Mouse (Mus musculus) cortical plate, adult 2 months (tissue): Measurements from ENCODE around the gene Cryl1. TPM values are rescaled to one million over a fixed set of nuclear protein-coding genes. Genes with fewer than 3 reads are reported as not detected.

Source experiments
- H3K27ac ChIP-seq: fragments of 200-500 bp; 2 replicates; pipeline ENCODE4 v1.5.1; 2012; ENCODE audit warnings: low read length, control low read depth, inconsistent platforms; ENCODE audit not compliant: insufficient read depth
- H3K4me1 ChIP-seq: fragments of 200-500 bp; 2 replicates; pipeline ENCODE4 v1.6.1; 2011; ENCODE audit warnings: low read length; ENCODE audit not compliant: control insufficient read depth, insufficient read depth
- H3K4me3 ChIP-seq: fragments of 200-500 bp; 2 replicates; pipeline ENCODE4 v1.5.1; 2011; ENCODE audit warnings: mild to moderate bottlenecking, low read length, control low read depth; ENCODE audit not compliant: insufficient read depth
- CTCF ChIP-seq: fragments of 200-500 bp; IDR thresholded peaks from 2 replicates; pipeline ENCODE4 v1.5.1; 2011; ENCODE audit warnings: mild to moderate bottlenecking, control low read depth, low read length; ENCODE audit not compliant: insufficient read depth; ENCODE audit errors: extremely low read depth
- POLR2A ChIP-seq: fragments of 200-500 bp; IDR thresholded peaks from 2 replicates; pipeline ENCODE4 v1.6.1; 2011; ENCODE audit warnings: mild to moderate bottlenecking, low read length, control low read depth; ENCODE audit not compliant: insufficient read depth; ENCODE audit errors: extremely low read depth
- polyA plus RNA-seq: library from polyadenylated mRNA; depleted of rRNA; stranded (reverse); fragments of >200 nt; gene quantifications from 2 replicates; pipeline ENCODE4 v1.2.3, GENCODE M21; 2012

The Cryl1 gene
- polyA plus RNA-seq, 1 experiment: 39.7 TPM

- H3K4me1 ChIP-seq: no peaks in the 10 kb centered on the region
- TF ChIP-seq POLR2A (no peak), CTCF (no peak)
- H3K4me3 ChIP-seq: no peak overlapping the region
- no peak overlapping the region for H3K27ac ChIP-seq
Observed at GRCm38 (mm10) chr14:57332503-57332902, 65.8 kb downstream of the Cryl1 start.

- Histone ChIP-seq H3K27ac (no peak overlapping the region), H3K4me3 (no peak overlapping the region), H3K4me1 (no peaks in the 10 kb centered on the region)
- TF ChIP-seq POLR2A (no peak), CTCF (no peak)
Observed at GRCm38 (mm10) chr14:57331097-57331496, 67.2 kb downstream of the Cryl1 start.

GRCm38 (mm10) chr14:57329600-57329999, 68.7 kb downstream of the Cryl1 start:
- Histone ChIP-seq H3K4me1 (no peaks in the 10 kb centered on the region), H3K27ac (no peak overlapping the region), H3K4me3 (no peak overlapping the region)
- TF ChIP-seq CTCF: no peak
- no peak for TF ChIP-seq POLR2A

GRCm38 (mm10) chr14:57326771-57327170, 71.6 kb downstream of the Cryl1 start:
- Histone ChIP-seq H3K4me1 (no peaks in the 10 kb centered on the region), H3K27ac (no peak overlapping the region), H3K4me3 (no peak overlapping the region)
- TF ChIP-seq POLR2A (no peak), CTCF (no peak)

- TF ChIP-seq CTCF: no peak
- TF ChIP-seq POLR2A: no peak
- Histone ChIP-seq H3K4me1 (no peaks in the 10 kb centered on the region), H3K4me3 (no peak overlapping the region), H3K27ac (no peak overlapping the region)
Observed at GRCm38 (mm10) chr14:57318812-57319211, 79.5 kb downstream of the Cryl1 start.

- Histone ChIP-seq H3K27ac (no peak overlapping the region), H3K4me1 (no peaks in the 10 kb centered on the region), H3K4me3 (no peak overlapping the region)
- TF ChIP-seq POLR2A (no peak), CTCF (no peak)
Observed at GRCm38 (mm10) chr14:57316662-57317600, 81.4 kb downstream of the Cryl1 start.

GRCm38 (mm10) chr14:57315976-57316375, 82.4 kb downstream of the Cryl1 start:
- no peak overlapping the region for H3K4me3 ChIP-seq

GRCm38 (mm10) chr14:57315551-57315950, 82.8 kb downstream of the Cryl1 start:
- Histone ChIP-seq H3K4me1 (no peaks in the 10 kb centered on the region), H3K27ac (no peak overlapping the region), H3K4me3 (no peak overlapping the region)
- TF ChIP-seq POLR2A (no peak), CTCF (no peak)

More at GRCm38 (mm10) chr14:57315976-57316375, 82.4 kb downstream of the Cryl1 start:
- no peak for TF ChIP-seq CTCF
- TF ChIP-seq POLR2A: no peak
- Histone ChIP-seq H3K27ac (no peak overlapping the region), H3K4me1 (no peaks in the 10 kb centered on the region)

- Histone ChIP-seq H3K27ac (no peak overlapping the region), H3K4me1 (peaks cover 6% of the 10 kb centered on the region), H3K4me3 (no peak overlapping the region)
- no peak for TF ChIP-seq POLR2A
Observed at GRCm38 (mm10) chr14:57301600-57302230, 96.6 kb downstream of the Cryl1 start.

GRCm38 (mm10) chr14:57300530-57300929, 97.8 kb downstream of the Cryl1 start:
- H3K4me3 ChIP-seq: no peak overlapping the region
- TF ChIP-seq CTCF (no peak), POLR2A (no peak)
- H3K4me1 ChIP-seq: peaks cover 6% of the 10 kb centered on the region
- H3K27ac ChIP-seq: no peak overlapping the region
